Mouse (Mus musculus) frontal cortex, postnatal 10 days (tissue): ENCODE measurements at regions not wholly inside any gene's neighbourhood (a gene's known extent, or its start where the extent isn't known, plus 50 kb on each side); places are given as distances from the start of the nearest gene placed in this dataset.

ENCODE experiments used
- DNase-seq, 2 experiments: peaks; one replicate each; pipeline ENCODE4 v3.0.0; 2022; ENCODE audit warnings: low spot score in 2 of 2, mixed read lengths in 1 of 2

GRCm38 (mm10) chr14:106190721-106191120 is 84.7 kb downstream of the Trim52 start:
- no peak for DNase-seq

GRCm38 (mm10) chr14:106193583-106193982 is 87.6 kb downstream of the Trim52 start:
- no peak for DNase-seq

GRCm38 (mm10) chr14:106194104-106194503 is 88.1 kb downstream of the Trim52 start:
- no peak for DNase-seq

- no peak for DNase-seq
These were observed 91.8 kb downstream of the Trim52 start for GRCm38 (mm10) chr14:106197826-106198225.

- no peak for DNase-seq
These were observed 93.1 kb downstream of the Trim52 start for GRCm38 (mm10) chr14:106199109-106199508.

GRCm38 (mm10) chr14:106199536-106200319 is 93.7 kb downstream of the Trim52 start:
- DNase-seq: no peak

GRCm38 (mm10) chr14:106211062-106211461 is 105.1 kb downstream of the Trim52 start:
- DNase-seq: no peak

GRCm38 (mm10) chr14:106217681-106218080 is 111.7 kb downstream of the Trim52 start:
- DNase-seq: no peak

- DNase-seq: no peak
These were observed 113.3 kb downstream of the Trim52 start for GRCm38 (mm10) chr14:106219293-106219797.

- DNase-seq: no peak
These were observed 119.4 kb downstream of the Trim52 start for GRCm38 (mm10) chr14:106225401-106225800.

GRCm38 (mm10) chr14:106241721-106242405 is 135.9 kb downstream of the Trim52 start:
- DNase-seq: no peak

GRCm38 (mm10) chr14:106259396-106260108 is 153.6 kb downstream of the Trim52 start:
- no peak for DNase-seq

GRCm38 (mm10) chr14:106265290-106265689 is 159.3 kb downstream of the Trim52 start:
- no peak for DNase-seq

GRCm38 (mm10) chr14:106267679-106268561 is 161.9 kb downstream of the Trim52 start:
- DNase-seq: no peak

GRCm38 (mm10) chr14:106269680-106270079 is 163.7 kb downstream of the Trim52 start:
- no peak for DNase-seq

GRCm38 (mm10) chr14:106313558-106313957 is 207.6 kb downstream of the Trim52 start:
- no peak for DNase-seq

- DNase-seq: no peak
These were observed 208.1 kb downstream of the Trim52 start for GRCm38 (mm10) chr14:106314079-106314551.

GRCm38 (mm10) chr14:106318767-106319166 is 212.8 kb downstream of the Trim52 start:
- DNase-seq: no peak

- no peak for DNase-seq
These were observed 221.8 kb downstream of the Trim52 start for GRCm38 (mm10) chr14:106327653-106328283.

- no peak for DNase-seq
These were observed 259.0 kb downstream of the Trim52 start for GRCm38 (mm10) chr14:106364767-106365623.
